Mouse (Mus musculus): ENCODE results near the gene Il10rb. TPM values are rescaled to one million over a fixed set of nuclear protein-coding genes. Genes with fewer than 3 reads are reported as not detected.

The Il10rb gene
- total RNA-seq (2023), result 10 to 100 TPM; 70.2 to 79.0 TPM

DNA sequence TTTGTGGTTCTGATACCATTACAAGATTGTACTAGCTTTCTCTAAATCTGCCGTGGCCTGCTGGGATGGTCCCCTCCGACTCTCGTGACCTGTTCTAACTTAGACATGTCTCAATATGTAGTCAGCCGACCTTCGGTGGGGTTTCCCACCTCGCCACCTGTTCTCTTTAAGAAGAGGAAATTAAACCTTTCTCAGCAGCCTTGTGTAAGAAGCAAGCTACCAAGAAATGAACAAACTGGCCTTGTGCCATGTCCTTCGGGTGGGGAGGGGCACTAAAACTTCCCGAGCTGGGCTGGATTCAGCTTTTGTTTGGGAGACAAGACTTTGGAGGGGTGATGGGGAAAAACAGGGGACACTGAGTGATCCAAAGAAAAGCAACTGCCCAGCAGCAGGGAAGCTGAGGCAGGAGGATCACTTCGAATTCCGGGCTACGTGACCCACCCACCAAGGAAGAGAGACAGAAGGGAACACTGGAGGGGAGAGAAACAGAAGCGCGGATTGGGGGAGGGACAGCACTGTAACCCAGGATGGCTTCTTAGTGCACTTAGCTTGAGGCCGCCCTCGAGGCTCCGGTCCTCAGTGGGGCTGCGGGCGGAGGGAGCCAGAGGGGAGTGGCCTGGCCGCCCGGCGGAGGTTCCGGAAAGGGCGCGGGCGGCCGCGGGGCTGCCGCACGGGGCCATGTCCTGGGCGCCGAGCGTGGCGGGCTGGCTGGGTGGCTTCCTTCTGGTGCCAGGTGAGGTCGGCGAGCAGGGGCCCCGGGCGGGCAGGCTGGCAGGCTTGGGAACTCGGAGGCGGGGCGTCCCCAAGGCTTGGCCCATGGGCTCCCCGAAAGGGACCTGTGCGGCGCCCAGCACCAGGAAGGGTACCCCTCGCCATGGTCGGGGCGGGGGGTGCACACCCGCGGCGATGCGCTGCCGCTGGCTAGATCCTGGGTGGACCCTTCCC is at the start of gene Il10rb:
Il10rb (plus strand) TSS at position 525 of the 945 bp plus-strand sequence.

DNA sequence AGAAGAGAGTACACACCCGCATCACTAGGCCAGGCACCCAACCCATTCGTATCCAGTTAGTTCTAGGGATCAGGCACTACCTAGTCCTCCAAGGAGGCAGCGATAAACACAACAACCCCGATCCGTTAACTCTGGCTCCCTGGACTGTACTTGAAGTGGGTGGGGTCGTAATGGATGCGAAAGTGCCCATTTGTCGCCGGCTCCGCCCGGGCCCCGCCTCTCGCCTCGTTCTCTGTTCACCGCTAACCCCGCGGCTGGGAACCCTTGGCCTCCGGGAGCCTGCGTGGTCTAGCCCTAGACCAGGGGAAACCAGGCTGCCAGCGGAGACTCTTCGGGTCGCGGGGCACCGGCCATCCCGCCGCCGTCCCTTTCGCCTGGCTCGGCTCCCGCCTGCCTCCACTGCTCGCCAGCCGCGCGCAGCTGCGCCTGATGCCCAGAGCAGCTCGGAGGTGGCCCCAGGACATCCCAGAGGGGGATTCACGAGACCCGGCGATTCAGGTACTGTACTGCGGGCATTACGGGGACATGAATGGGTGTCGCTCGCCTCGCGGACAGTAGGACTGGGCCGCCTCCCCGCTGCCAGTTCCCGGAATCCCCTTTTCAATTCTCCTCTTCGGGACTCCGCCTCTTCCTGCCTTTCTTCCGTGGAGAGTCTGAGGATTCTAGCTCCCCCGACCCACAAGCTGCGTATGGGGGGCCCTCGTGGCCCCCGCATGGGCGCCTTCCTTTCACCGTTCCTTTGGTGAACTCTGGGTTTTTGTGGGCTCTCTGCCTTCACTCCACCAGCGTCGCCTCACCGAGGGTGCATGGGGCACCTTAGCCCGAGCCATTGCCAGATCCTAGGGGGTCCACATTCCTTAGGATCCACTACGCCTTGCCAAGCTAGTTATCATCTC is 33.1 kb upstream of the Il10rb start, which contains the start of gene Ifnar2:
Ifnar2 (plus strand) TSS at position 207 of the 896 bp plus-strand sequence.

DNA sequence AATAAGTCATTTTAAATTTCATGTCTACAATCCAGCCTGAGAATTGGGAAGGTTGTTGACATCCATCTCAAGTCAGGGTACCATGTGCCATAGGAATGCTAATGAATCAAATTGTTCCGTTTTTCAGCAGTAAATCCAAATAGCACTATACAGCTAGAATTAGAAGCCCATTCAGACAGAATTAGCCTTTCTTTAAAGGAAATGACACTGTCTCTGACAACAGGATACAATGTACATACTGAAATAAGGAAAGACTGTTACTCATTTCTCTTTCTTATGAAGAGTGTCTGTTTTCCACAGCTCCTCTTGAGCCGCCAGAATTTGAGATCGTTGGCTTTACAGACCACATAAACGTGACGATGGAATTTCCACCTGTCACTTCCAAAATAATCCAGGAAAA is 14.5 kb upstream of the Il10rb start, which contains the start of gene Gm21970:
Gm21970 (plus strand) TSS at position 301 of the 400 bp plus-strand sequence.

Other genes starting within 250 kb of the Il10rb start
- not detected for gene Olig2, start 180.7 kb upstream of the Il10rb start, total RNA-seq (2023)
- not detected for gene Olig1, start 136.4 kb upstream of the Il10rb start, total RNA-seq (2023)
- gene Ifnar2, start 33.4 kb upstream of the Il10rb start, total RNA-seq (2023), result 100 to 1,000 TPM; 127 to 133 TPM
- gene Gm21970, start 14.4 kb upstream of the Il10rb start, total RNA-seq (2023), result not detected
- 10 to 100 TPM; 82.8 to 84.9 TPM for gene Ifnar1, start 79.1 kb downstream of the Il10rb start, total RNA-seq (2023)
- gene Ifngr2, start 140.9 kb downstream of the Il10rb start, total RNA-seq (2023), result 10 to 100 TPM; 57.5 to 87.3 TPM
- 10 to 100 TPM; 63.2 to 69.9 TPM for gene Tmem50b, start 191.6 kb downstream of the Il10rb start, total RNA-seq (2023)
- 1 to 10 TPM; 1.6 to 1.8 TPM for gene Dnajc28, start 212.9 kb downstream of the Il10rb start, total RNA-seq (2023)
- 10 to 100 TPM; 51.8 to 62.0 TPM for gene Gart, start 240.8 kb downstream of the Il10rb start, total RNA-seq (2023)
- 100 to 1,000 TPM; 286 to 311 TPM for gene Son, start 241.3 kb downstream of the Il10rb start, total RNA-seq (2023)

Data from neutrophil, adult 83 days (primary cell).